Mouse (Mus musculus) ovary, adult 10 weeks (tissue): ENCODE measurements around the gene Acsl1. TPM values are rescaled to one million over a fixed set of nuclear protein-coding genes. Genes with fewer than 3 reads are reported as not detected.

Experiments used
- polyA plus RNA-seq: library from polyadenylated mRNA; stranded (reverse); fragments of 350-450 nt; fragmentation: Illumina TruSeq; extraction: RNeasy Lipid Tissue Mini Kit (QIAGEN cat#74804); gene quantifications from one replicate; pipeline ENCODE4 v1.2.3, GENCODE M21; 2014

Acsl1 gene
- 18.6 TPM for polyA plus RNA-seq

DNA sequence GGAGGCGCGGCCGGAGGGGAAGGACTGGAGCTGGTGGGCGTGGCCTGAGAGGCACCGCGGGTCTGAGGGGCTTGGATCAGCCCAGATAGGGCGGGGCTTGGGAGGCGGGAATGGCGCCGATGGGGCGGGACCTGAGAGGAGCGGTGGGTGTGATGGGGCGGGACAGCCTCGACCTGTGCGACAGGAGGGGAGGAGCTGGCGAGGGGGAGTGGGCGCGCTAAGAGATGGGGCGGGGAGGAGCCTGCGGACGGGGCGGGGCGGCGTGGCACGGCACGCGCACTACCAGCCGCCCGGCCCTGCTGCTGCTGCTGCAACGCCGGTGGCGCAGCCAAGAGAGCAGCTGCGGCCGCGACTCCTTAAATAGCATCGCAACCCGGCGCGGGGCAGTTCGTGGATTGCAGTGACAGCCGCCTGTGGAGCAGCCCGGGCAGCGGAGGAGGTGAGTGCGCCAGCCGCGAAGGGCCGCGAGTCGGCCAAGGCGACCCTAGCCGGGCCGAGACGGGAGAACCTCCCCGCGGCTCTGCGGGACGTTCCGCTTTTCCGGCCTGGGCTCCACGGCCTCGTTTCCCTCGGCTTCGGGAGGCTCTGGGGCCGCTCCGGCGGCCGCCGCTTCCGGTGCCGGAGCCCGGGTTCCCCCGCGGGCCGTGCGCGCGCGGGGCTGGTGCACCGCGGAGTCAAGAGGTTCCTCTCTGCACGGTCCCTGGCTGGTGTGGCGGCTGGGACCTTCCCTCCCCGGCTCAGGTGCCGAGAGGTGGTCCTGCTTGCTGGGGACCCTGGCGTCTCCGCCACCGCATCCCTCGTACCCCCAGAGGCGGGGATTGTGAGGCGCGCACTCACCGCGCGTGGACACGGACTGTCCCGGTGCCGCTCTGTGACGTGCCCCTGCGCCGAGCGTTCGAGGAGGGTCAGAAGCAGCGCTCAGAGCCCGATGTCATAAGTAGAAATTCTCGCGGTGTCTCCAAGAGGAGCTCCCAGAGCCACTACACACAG, at the start of gene Acsl1:
TSS of gene Acsl1 (plus strand) at position 246 of the 990 bp plus-strand sequence.

DNA sequence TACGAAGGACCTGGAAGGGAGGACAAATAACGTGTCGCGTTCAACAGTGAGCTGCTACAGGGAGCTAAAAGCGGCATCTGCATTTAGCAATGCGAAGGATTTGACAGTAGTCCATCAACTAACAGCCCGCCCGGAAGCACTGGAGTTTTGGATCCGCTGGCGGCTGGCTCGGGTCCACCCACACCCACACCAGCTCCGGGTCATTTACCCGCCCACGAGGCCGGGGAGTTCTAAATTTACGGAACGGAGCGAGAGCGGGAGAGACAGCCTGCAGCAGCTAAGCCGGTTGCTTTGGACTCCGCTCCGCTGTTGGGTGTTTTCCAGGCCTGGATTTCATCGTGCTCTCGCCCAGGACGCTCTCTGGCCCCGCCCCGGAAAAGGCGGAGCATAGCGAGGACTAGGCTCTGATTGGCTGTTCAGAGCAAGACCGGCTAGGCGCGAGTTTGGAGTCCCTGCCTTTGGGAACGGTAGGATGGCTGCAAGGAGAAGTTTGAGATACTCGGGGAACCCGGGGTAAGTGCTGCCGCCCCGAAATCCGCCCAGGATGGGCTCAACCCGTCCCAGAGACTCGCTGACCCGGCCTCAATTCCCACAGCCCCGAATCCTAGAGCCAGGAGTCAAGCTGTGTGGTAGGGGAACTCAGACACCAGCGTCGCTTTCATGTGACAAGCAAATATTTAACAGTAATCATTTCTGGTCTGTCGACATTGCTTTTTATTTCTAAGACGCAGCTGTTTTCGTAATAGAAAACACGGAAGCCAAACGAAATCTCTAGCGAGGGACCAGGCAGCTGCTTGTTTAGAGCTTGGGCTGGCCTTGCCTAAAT, 81.0 kb downstream of the Acsl1 start, which contains the start of gene Cenpu:
TSS of gene Cenpu (plus strand) at position 414 of the 826 bp plus-strand sequence.

Other genes with a start within 250 kb of the Acsl1 start
- gene Helt, start 176.4 kb upstream of the Acsl1 start, polyA plus RNA-seq, result not detected
- 35.0 TPM for gene Cenpu, start 81.0 kb downstream of the Acsl1 start, polyA plus RNA-seq
- 23.5 TPM for gene Primpol, start 146.2 kb downstream of the Acsl1 start, polyA plus RNA-seq
- gene Casp3, start 146.3 kb downstream of the Acsl1 start, polyA plus RNA-seq, result 113 TPM